20 mouse cellular contexts compared by ENCODE assay signal in the genomic region with DNA sequence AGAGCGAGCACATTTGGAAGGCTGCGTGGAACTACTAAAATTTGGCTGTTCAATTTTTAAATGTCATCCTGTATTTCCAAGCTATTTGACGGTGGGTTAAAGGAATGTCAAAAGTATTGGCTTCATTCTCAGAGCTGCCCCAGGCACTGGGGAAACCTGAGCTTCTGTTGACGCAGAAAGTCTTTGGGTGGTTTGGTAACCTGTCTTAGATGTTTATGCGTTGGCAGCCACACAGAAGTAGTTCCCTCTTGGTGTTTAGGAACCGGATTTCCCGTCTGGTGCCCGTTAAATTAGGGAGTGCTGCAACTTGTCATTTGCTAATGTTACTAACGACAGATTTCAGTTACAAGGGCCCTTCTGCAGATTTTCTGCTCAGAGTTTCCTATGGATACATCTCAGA.
"Had no signal": no experiment of that assay in that cellular context is flagged by ENCODE, and none has a peak within 500 bp of the region (broad histone marks: within the 10 kb centered on the region; RNA-seq: fewer than 3 reads in every experiment).

No protein-coding gene starts in this region.

- H3K9me3 ChIP-seq: limb, embryonic 12.5 days; liver, embryonic 12.5 days; liver, embryonic 15.5 days; lung, embryonic 15.5 days had no signal

- H3K4me3 ChIP-seq: limb, embryonic 12.5 days; liver, embryonic 12.5 days; liver, embryonic 15.5 days; lung, embryonic 15.5 days had no signal

- H3K9ac ChIP-seq: limb, embryonic 12.5 days; liver, embryonic 12.5 days; liver, embryonic 15.5 days; lung, embryonic 15.5 days had no signal

- H3K27ac ChIP-seq: limb, embryonic 12.5 days; liver, embryonic 12.5 days; liver, embryonic 15.5 days; lung, embryonic 15.5 days; stomach, postnatal 0 days had no signal

- H3K4me1 ChIP-seq: liver, embryonic 12.5 days; liver, embryonic 15.5 days; lung, embryonic 15.5 days had no signal

- H3K36me3 ChIP-seq: limb, embryonic 12.5 days; liver, embryonic 12.5 days; liver, embryonic 15.5 days; lung, embryonic 15.5 days had no signal

- ATAC-seq: liver, embryonic 12.5 days had no signal

- H3K4me2 ChIP-seq: limb, embryonic 12.5 days; liver, embryonic 12.5 days; liver, embryonic 15.5 days; lung, embryonic 15.5 days; midbrain, embryonic 11.5 days had no signal

- DNase-seq: kidney, adult 18-20 months; kidney, postnatal 14 days; kidney, postnatal 4 days; liver; lung, adult 18-20 months; lung, postnatal 10 days; lung, postnatal 36 days; midbrain, embryonic 14.5 days; right cerebral cortex, adult 18-20 months; right cerebral cortex, postnatal 14 days; right cerebral cortex, postnatal 4 days; thymus, adult 2 months; thymus, postnatal 14 days; thymus, postnatal 4 days had no signal

- H3K27me3 ChIP-seq: limb, embryonic 12.5 days; liver, embryonic 12.5 days; liver, embryonic 15.5 days; lung, embryonic 15.5 days had no signal
